Mouse (Mus musculus) bone marrow macrophage, adult 2 months (primary cell): Measurements from ENCODE around the gene Dock6.

Experiments
- CTCF ChIP-seq: IDR thresholded peaks from 2 replicates; pipeline ENCODE4 v1.5.1; 2012; ENCODE audit warnings: low read depth, mild to moderate bottlenecking, low read length, moderate library complexity
- POLR2A ChIP-seq: IDR thresholded peaks from 2 replicates; pipeline ENCODE4 v1.6.1; 2012; ENCODE audit warnings: mild to moderate bottlenecking, low read depth, low read length, borderline replicate concordance

- TF ChIP-seq CTCF = no peak
- no peak for TF ChIP-seq POLR2A
Observed at GRCm38 (mm10) chr9:21799010-21799350, 53.5 kb downstream of the Dock6 start.
